Mouse (Mus musculus): Measurements from ENCODE around the gene Kcnd3.
A peak's percentile ranks its signal among the peaks of the same experiment; 100 is the strongest.
"Not testable (repeated sequence)": the region's sequence is repeated elsewhere in the genome, so short reads cannot be mapped to it uniquely, and the experiment has no call there.

Gene Kcnd3

GRCm38 (mm10) chr3:105699241-105699933 is 247.3 kb downstream of the Kcnd3 start:
- no peak for DNase-seq (ENCODE audit: low spot score in 2 of 2)

GRCm38 (mm10) chr3:105700786-105701185 is 248.7 kb downstream of the Kcnd3 start:
- DNase-seq (ENCODE audit: low spot score in 2 of 2), result not testable (repeated sequence)

DNA sequence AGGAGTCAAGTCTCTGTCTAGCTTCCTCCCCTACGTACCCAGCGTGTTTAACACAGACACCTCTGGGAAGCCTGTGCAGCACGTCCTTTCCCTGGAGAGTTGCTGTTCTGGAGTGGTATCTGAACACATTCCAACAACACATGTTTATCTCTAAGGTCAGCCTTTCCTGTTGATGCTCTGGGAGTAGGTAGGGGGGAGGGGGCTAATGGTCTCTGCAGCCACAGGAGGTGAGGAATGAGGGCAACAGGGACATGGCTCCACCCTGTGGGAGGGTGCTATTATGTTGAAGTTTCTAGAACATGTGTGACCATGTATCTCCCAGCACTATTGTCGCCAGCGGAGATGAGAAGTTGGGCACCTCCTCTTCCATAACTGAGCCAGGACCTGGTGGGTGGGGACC is 249.3 kb downstream of the Kcnd3 start:
- no peak for DNase-seq (ENCODE audit: low spot score in 2 of 2)

- DNase-seq (ENCODE audit: low spot score in 2 of 2), result no peak
These were observed 251.4 kb downstream of the Kcnd3 start for GRCm38 (mm10) chr3:105703571-105703970.

DNA sequence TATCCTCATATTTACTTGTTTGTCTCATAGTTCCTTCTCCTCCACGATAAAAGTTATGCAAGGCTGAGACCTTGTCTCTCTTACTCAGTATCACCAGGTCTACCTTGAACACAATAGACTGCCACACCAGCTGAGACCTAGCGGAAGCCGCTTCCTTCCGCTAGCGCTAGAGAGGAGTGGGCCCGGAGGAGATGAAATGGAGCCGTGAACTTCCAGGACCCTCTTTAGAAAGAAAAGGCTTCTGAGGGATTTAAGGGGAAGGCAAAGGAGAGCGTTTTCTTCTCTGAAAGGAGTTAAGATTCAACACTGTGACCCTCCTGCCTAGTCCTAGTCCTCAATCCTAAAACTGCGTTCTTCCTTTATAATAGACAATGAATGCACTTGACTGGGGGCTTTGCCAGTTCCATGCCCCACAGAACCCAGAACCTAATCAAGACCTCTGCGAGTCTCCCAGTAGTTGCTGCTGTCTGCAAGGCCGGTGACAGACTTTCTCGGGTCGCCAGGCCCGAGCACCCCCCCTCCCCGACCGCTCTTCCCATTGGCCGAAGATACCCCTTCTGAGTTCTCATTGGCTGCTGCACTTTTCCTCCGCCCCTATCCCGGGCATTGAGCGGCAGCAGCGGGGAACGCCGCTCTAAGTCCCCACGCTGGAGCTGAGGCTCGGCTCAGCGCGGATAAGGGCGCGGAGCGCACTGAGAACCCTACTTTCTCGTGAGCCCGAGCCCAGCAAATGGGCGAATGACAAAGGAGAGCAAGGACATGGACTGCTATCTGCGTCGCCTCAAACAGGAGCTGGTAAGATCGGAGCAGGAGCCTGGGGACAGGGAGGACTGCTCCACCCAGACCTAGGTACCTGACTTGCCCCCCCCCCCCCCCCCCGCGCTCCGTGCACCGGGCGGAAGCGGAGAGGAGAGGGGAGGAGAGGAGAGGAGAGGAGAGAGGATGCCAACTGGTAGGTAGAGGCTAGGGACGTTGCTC is 252.2 kb downstream of the Kcnd3 start, which contains the start of gene Inka2:
Inka2 (plus strand) TSS at position 569 of the 978 bp plus-strand sequence.
- peak; percentile 78 to 81 for DNase-seq (ENCODE audit: low spot score in 2 of 2)

GRCm38 (mm10) chr3:105705061-105705549 is 253.0 kb downstream of the Kcnd3 start:
- DNase-seq (ENCODE audit: low spot score in 2 of 2), result peak; percentile 33 to 48

DNA sequence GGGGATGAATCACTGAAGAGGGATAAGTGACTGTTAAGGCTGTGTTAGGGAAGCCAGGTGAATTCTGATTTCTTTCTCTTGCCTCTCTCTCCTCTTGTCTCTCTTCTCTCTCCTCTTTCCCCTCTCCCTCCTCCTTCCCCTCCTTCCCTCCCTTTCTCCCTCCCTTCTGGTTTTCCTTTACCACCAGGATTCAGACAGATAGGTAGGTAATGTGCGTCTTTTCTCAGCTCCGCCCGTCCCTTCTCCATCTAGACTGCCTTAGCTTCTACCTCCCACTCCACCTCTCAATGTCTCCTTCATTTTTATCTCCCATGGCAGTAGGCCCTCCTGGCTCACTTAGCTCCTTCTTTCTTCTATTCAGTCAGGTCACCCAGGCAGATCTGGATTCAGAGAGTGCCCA is 253.4 kb downstream of the Kcnd3 start:
- DNase-seq (ENCODE audit: low spot score in 2 of 2), result no peak

- DNase-seq (ENCODE audit: low spot score in 2 of 2), result no peak
These were observed 254.4 kb downstream of the Kcnd3 start for GRCm38 (mm10) chr3:105706366-105707020.

- no peak for DNase-seq (ENCODE audit: low spot score in 2 of 2)
These were observed 255.5 kb downstream of the Kcnd3 start for GRCm38 (mm10) chr3:105707590-105707989.

- DNase-seq (ENCODE audit: low spot score in 2 of 2), result no peak
These were observed 258.1 kb downstream of the Kcnd3 start for GRCm38 (mm10) chr3:105710246-105710645.

DNA sequence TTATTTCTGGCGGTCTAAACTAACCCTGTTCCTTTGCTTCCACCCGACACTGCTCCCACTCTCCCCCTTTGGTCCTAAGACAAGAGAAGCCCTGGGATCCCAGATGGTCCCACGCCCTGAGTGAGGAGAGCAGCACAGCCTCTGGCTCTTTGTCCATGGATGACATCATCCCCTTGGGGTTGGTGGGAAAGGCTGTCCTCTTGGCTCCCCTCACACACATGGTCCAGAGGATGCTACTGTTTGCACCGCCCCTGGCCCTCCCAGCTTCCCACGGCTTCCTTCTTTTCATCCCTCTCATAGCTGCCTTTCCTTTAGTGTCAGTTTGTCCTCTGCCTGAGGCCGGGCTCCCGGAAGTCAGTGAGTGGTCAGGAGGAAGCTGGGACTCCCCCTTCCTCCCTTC is 259.6 kb downstream of the Kcnd3 start:
- DNase-seq (ENCODE audit: low spot score in 2 of 2), result no peak

DNA sequence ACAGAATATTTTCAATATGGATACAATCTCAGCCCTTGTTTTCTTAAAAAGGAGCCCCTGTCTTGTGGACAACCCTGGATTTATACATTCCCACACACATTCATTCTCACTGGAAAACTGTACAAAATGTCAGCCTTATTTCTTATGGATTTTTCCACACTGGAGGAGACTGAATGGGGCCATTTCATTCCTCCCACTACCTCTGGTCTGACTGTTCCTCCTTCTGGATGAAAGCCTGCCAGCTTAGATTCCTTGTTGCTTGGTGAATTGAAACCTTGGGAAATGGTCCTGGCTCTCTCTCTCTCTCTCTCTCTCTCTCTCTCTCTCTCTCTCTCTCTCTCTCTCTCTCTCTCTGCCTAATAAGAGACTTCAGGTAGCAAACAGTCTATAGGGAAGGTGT is 260.7 kb downstream of the Kcnd3 start:
- DNase-seq (ENCODE audit: low spot score in 2 of 2), result no peak

DNA sequence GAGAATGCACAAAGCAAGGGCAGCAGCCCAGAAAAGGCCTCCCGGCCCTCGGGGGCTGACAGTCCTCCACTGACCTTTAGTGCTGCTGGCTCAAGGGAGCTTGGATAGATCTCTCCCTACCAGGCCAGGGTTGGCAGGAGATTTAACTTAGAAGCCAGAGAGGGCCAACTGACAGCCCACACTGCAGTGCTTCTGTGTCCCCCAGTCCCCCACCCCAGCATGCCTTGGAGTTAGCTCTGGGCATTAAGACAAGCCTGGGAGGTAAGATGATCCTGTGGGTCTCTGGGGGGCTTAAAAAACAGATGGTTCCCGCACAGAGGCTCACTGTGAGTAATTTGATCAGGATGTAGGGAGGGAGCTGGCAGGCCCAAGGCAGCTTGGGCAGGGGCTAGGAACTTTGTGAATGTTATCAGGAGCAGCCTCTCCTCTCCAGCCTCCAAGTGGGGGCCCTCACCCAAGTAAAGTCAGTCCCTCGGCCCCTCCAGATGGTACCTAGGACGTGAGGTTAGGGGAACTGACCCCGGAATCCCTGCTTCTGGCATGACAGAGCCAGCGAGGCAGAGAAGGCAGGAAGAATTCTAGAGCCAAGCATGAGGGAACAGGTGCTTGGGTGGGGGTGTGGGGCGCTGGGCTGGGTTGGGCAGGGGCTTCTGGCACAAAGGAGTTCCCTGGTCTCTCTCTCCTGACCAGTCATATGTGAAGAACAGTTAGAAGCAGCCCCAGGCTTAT is 262.1 kb downstream of the Kcnd3 start:
- no peak for DNase-seq (ENCODE audit: low spot score in 2 of 2)

- no peak for DNase-seq (ENCODE audit: low spot score in 2 of 2)
These were observed 262.7 kb downstream of the Kcnd3 start for GRCm38 (mm10) chr3:105714820-105715167.

- DNase-seq (ENCODE audit: low spot score in 2 of 2), result no peak
These were observed 264.3 kb downstream of the Kcnd3 start for GRCm38 (mm10) chr3:105716353-105717000.

- DNase-seq (ENCODE audit: low spot score in 2 of 2), result no peak
These were observed 265.9 kb downstream of the Kcnd3 start for GRCm38 (mm10) chr3:105717856-105718555.

DNA sequence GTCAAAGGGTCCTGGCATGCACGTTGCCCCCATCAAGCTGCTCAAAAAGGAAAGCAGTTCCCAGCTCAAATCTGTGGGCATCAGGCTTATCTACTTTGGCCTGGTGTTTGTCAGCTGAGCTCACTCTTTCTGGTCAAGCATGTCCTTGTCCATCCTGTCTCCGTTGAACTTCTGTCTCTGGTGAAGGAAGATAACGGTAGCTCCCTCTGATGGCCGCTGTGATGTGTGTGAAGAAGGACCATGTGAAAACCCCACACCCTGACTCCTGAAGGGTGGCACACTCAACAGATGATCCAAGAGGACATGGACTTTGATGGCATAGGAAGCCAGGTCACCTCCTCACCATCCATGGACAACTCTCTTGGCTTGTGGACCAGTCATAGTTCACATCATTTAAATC is 266.6 kb downstream of the Kcnd3 start:
- DNase-seq (ENCODE audit: low spot score in 2 of 2), result no peak

- no peak for DNase-seq (ENCODE audit: low spot score in 2 of 2)
These were observed 267.8 kb downstream of the Kcnd3 start for GRCm38 (mm10) chr3:105719979-105720378.

DNA sequence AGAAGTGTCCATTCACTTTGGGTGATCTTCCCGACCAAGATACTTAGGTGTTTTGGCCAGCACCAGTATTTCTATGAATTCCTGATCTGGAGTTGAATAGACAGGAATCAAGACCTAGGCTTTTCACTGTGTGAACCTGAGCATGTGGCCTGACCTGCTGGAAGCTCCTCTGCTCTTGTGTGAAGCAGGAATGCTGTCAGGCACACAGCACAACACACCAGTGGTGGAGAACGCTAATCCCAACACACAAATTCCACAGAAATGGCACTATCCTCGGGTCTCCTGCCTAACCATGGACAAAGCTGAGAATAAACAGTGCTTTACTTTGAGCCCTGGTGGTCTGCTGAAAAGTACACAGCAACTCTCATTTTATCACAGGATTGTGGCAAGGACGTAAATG is 268.4 kb downstream of the Kcnd3 start:
- DNase-seq (ENCODE audit: low spot score in 2 of 2), result no peak

DNA sequence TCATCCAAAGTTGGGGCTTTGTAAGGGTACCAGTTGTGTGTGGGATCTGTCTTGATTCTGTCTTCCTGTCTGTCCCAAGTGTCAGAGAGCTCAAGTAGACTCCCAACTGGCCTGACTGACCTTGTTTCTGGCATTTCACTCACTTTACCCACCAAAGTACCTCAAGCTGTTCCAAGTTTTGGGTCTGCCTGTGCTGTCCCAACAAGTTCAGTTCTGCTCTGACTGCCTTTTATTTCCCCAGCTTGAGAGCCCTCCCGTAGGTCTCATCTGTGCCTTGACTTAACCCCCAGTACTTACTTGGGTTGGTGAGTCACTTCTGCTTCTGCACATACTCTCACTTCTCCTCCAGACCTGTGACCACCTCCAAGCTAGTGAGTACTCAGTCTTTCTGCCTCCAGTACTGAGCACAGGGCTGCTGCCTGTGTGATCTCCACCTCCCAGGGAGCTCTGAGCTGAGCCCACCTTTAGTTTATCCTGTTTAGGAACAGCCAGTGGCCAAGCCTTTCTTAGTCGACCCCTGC is 269.6 kb downstream of the Kcnd3 start:
- DNase-seq (ENCODE audit: low spot score in 2 of 2), result no peak
